Mouse (Mus musculus) lung, postnatal 0 days (tissue): ENCODE results near the gene Aspg.

Source experiments
- CTCF ChIP-seq: IDR thresholded peaks from 2 replicates; pipeline ENCODE4 v1.5.1; 2016; ENCODE audit warnings: antibody characterized with exemption, mild to moderate bottlenecking
- EP300 ChIP-seq: IDR thresholded peaks from 2 replicates; pipeline ENCODE4 v1.6.1; 2016; ENCODE audit warnings: antibody characterized with exemption, mild to moderate bottlenecking, control low read depth

GRCm38 (mm10) chr12:112158784-112159183, 52.3 kb downstream of the Aspg start:
- TF ChIP-seq CTCF, result no peak
- no peak for TF ChIP-seq EP300
